In the genomic region with DNA sequence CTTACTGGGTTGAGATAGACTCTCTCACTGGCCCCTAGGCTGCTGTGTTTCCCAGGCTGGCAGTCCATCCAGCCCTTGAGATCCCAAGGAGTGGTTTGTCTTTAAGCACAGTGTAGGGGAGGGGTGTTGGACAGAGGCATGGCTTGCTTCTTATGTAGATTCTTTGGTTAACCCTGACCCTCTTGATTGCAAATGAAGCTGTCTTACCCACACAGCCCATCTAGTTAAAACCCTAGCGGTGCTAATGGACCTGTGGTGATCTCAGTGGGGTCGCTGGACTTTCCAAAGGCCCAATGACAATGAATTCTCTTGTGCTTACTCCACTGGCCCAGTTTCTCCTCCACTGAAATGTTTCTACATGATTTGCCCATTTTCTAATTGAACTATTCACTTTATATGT, we compare ENCODE assay signal across 23 mouse cellular contexts. TPM values are rescaled to one million over a fixed set of nuclear protein-coding genes. Genes with fewer than 3 reads are reported as not detected.
DNase-seq lines count a peak whose midpoint lies in the region; ATAC-seq and TF ChIP-seq lines count a peak whose summit lies in the region.
"Had no signal": no experiment of that assay in that cellular context is flagged by ENCODE, and none has a peak within 500 bp of the region (broad histone marks: within the 10 kb centered on the region; RNA-seq: fewer than 3 reads in every experiment).

No protein-coding gene starts in this region.

- peaks cover 0 to 2% of the 10 kb centered on the region in 2 experiments; a peak in 1 of 4 replicates for H3K4me1 ChIP-seq in ES-E14 (ENCODE audit: control insufficient read depth in 2 of 2, insufficient read depth in 2 of 2, low read length in 2 of 2, poor library complexity in 1 of 2)
- peaks cover 4% of the 10 kb centered on the region; the same call in 1 of the 2 replicates for H3K4me1 ChIP-seq in forebrain, embryonic 16.5 days (replicated peaks; ENCODE audit: control insufficient read depth, insufficient read depth, low read length)
- no peaks in the 10 kb centered on the region for H3K4me1 ChIP-seq in liver, postnatal 0 days (ENCODE audit: insufficient read depth)
- no peaks in the 10 kb centered on the region for H3K4me1 ChIP-seq in stomach, postnatal 0 days (replicated peaks; ENCODE audit: control insufficient read depth, insufficient read depth)
- H3K4me1 ChIP-seq: embryonic facial prominence, embryonic 12.5 days; hindbrain, embryonic 12.5 days had no signal

- TF ChIP-seq POLR2A in brain, embryonic 14.5 days (IDR thresholded peaks at IDR 0.05; ENCODE audit: borderline replicate concordance, extremely low read depth, insufficient read depth, insufficient read length, poor library complexity, severe bottlenecking), result no peak

- peak; percentile 81 for DNase-seq in ES-CJ7 (ENCODE audit: low read depth, low spot score)
- DNase-seq in ES-E14 (ENCODE audit: low read depth, low spot score), result peak; percentile 40
- peak; percentile 72 for DNase-seq in brain, embryonic 14.5 days (ENCODE audit: low read depth)
- no peak for DNase-seq in liver, postnatal 0 days
- no peak for DNase-seq in right cerebral cortex, postnatal 36 days (ENCODE audit: low spot score in 2 of 2)
- DNase-seq in stomach, postnatal 0 days (ENCODE audit: low spot score), result no peak
- DNase-seq: adrenal gland, adult 8-10 months; adrenal gland, postnatal 36 days; cerebellum, adult 11-12 months; cerebellum, adult 9-10 months; cerebellum, postnatal 25 days; gastrocnemius, postnatal 36 days; heart, adult 11 months; heart, postnatal 36 days; kidney, adult 2 months had no signal

- no peaks in the 10 kb centered on the region for H3K36me3 ChIP-seq in ES-E14 (ENCODE audit: control insufficient read depth, insufficient read depth, low read length, poor library complexity, severe bottlenecking)
- H3K36me3 ChIP-seq in forebrain, embryonic 16.5 days (ENCODE audit: control insufficient read depth, insufficient read depth), result no peaks in the 10 kb centered on the region
- no peaks in the 10 kb centered on the region for H3K36me3 ChIP-seq in liver, postnatal 0 days (replicated peaks; ENCODE audit: insufficient read depth, low read length)
- H3K36me3 ChIP-seq in stomach, postnatal 0 days (ENCODE audit: control insufficient read depth, insufficient read depth, low read length), result no peaks in the 10 kb centered on the region
- H3K36me3 ChIP-seq: embryonic facial prominence, embryonic 12.5 days; heart, embryonic 13.5 days; hindbrain, embryonic 12.5 days had no signal

- H3K27ac ChIP-seq in ES-E14 (ENCODE audit: insufficient read depth, low read depth, low read length, poor library complexity, severe bottlenecking), result no peak overlapping the region
- H3K27ac ChIP-seq in forebrain, embryonic 16.5 days (ENCODE audit: low read length), result no peak overlapping the region
- H3K27ac ChIP-seq in liver, postnatal 0 days (ENCODE audit: low read depth), result no peak overlapping the region
- no peak overlapping the region for H3K27ac ChIP-seq in stomach, postnatal 0 days (replicated peaks)
- H3K27ac ChIP-seq: embryonic facial prominence, embryonic 12.5 days; heart, embryonic 13.5 days; hindbrain, embryonic 12.5 days had no signal

- no peak for TF ChIP-seq EP300 in liver, postnatal 0 days (IDR thresholded peaks at IDR 0.05; ENCODE audit: low read depth)
- TF ChIP-seq EP300 in stomach, postnatal 0 days (optimal IDR thresholded peaks at IDR 0.05), result no peak

- ATAC-seq in forebrain, embryonic 16.5 days, result peak; percentile 70
- ATAC-seq in liver, postnatal 0 days, result no peak
- ATAC-seq in stomach, postnatal 0 days (ENCODE audit: low FRiP score, low TSS enrichment), result no peak
- ATAC-seq: intestine, embryonic 16.5 days; Patski had no signal

- H3K9ac ChIP-seq in ES-E14 (ENCODE audit: insufficient read depth, low read depth, low read length, poor library complexity, severe bottlenecking), result no peak overlapping the region
- H3K9ac ChIP-seq in forebrain, embryonic 16.5 days (replicated peaks; ENCODE audit: low read depth, low read length), result no peak overlapping the region
- no peak overlapping the region for H3K9ac ChIP-seq in liver, postnatal 0 days (replicated peaks)
- no peak overlapping the region for H3K9ac ChIP-seq in stomach, postnatal 0 days (ENCODE audit: low read length)
- H3K9ac ChIP-seq: embryonic facial prominence, embryonic 12.5 days; heart, embryonic 13.5 days; hindbrain, embryonic 12.5 days had no signal

- in situ Hi-C loops in ES-E14 (cut with MboI; ENCODE audit: low sequenced_read_pairs in 2 of 2, unreplicated experiment in 2 of 2), result no loop called here

- TF ChIP-seq CTCF in brain, embryonic 14.5 days (IDR thresholded peaks at IDR 0.05; ENCODE audit: borderline replicate concordance, extremely low read depth, insufficient read depth, insufficient read length), result no peak
- no peak for TF ChIP-seq CTCF in liver, postnatal 0 days (IDR thresholded peaks at IDR 0.05; ENCODE audit: low read depth)
- TF ChIP-seq CTCF in stomach, postnatal 0 days (IDR thresholded peaks at IDR 0.05; ENCODE audit: low read depth), result no peak

- H3K27me3 ChIP-seq in forebrain, embryonic 16.5 days (replicated peaks; ENCODE audit: control insufficient read depth, insufficient read depth, low read length), result peaks cover 8% of the 10 kb centered on the region; the same call in 1 of the 2 replicates
- 0 out of 2 replicates have a peak, but pooled peaks cover 9% of the 10 kb centered on the region for H3K27me3 ChIP-seq in liver, postnatal 0 days (ENCODE audit: insufficient read depth, low read length)
- H3K27me3 ChIP-seq in stomach, postnatal 0 days (ENCODE audit: control insufficient read depth, insufficient read depth, low read length), result no peaks in the 10 kb centered on the region; the same call in 1 of the 2 replicates

- no peaks in the 10 kb centered on the region for H3K9me3 ChIP-seq in ES-E14 (ENCODE audit: control insufficient read depth, insufficient read depth, low read depth, low read length)
- no peaks in the 10 kb centered on the region for H3K9me3 ChIP-seq in forebrain, embryonic 16.5 days (ENCODE audit: control insufficient read depth, low read length)
- no peaks in the 10 kb centered on the region for H3K9me3 ChIP-seq in liver, postnatal 0 days (ENCODE audit: low read length)
- H3K9me3 ChIP-seq in stomach, postnatal 0 days (ENCODE audit: control insufficient read depth, low read length), result no peaks in the 10 kb centered on the region
- H3K9me3 ChIP-seq: embryonic facial prominence, embryonic 12.5 days; heart, embryonic 13.5 days; hindbrain, embryonic 12.5 days had no signal

- H3K4me2 ChIP-seq in forebrain, embryonic 16.5 days (ENCODE audit: low read length), result no peak overlapping the region
- H3K4me2 ChIP-seq in liver, postnatal 0 days (ENCODE audit: low read depth, low read length), result no peak overlapping the region
- H3K4me2 ChIP-seq in stomach, postnatal 0 days (replicated peaks; ENCODE audit: low read depth), result no peak overlapping the region
- H3K4me2 ChIP-seq: embryonic facial prominence, embryonic 12.5 days; heart, embryonic 13.5 days; hindbrain, embryonic 12.5 days had no signal

- 4% methylated on average over 2 of the region's 2 CpGs for WGBS in forebrain, embryonic 16.5 days
- 28% methylated on average over 2 of the region's 2 CpGs for WGBS in liver, postnatal 0 days (ENCODE audit: insufficient replicate concordance)
- 29% methylated on average over 2 of the region's 2 CpGs for WGBS in stomach, postnatal 0 days

- H3K4me3 ChIP-seq in ES-E14 (ENCODE audit: insufficient read depth in 1 of 2, low read depth in 1 of 2, low read length in 2 of 2, poor library complexity in 1 of 2, severe bottlenecking in 1 of 2), result no peak overlapping the region
- H3K4me3 ChIP-seq in forebrain, embryonic 16.5 days (replicated peaks; ENCODE audit: low read length), result no peak overlapping the region
- H3K4me3 ChIP-seq in liver, postnatal 0 days (ENCODE audit: low read depth, low read length), result no peak overlapping the region
- H3K4me3 ChIP-seq in stomach, postnatal 0 days (ENCODE audit: low read depth, low read length), result no peak overlapping the region
- H3K4me3 ChIP-seq: embryonic facial prominence, embryonic 12.5 days; heart, embryonic 13.5 days; hindbrain, embryonic 12.5 days had no signal

TF ChIP-seq in ES-E14, 5 proteins besides CTCF, POLR2A, EP300 and RAD21:
- no peak for TF ChIP-seq MAFK (IDR thresholded peaks at IDR 0.05; ENCODE audit: insufficient read depth, low read depth, low read length)
- no peak for TF ChIP-seq HCFC1 (IDR thresholded peaks at IDR 0.05; ENCODE audit: borderline replicate concordance, insufficient read depth, low read length)
- TF ChIP-seq ZC3H11A (IDR thresholded peaks at IDR 0.05; ENCODE audit: borderline replicate concordance, low read depth, low read length), result no peak
- no peak for TF ChIP-seq ZNF384 (IDR thresholded peaks at IDR 0.05; ENCODE audit: low read depth, low read length)
- TF ChIP-seq CHD2 (IDR thresholded peaks at IDR 0.05; ENCODE audit: low read depth, low read length), result no peak
TF ChIP-seq in ES-E14: peak in this region for 0.

RNA-seq across cellular contexts. Expression of a gene that starts 1.2 kb away (rescaled TPM):
- not detected in 2 replicates for total RNA-seq in ES-E14 (2012; rRNA removed)
- polyA plus RNA-seq in brain, embryonic 14.5 days (2012; rRNA removed), result 1.4 and 1.5 TPM in 2 replicates
- polyA plus RNA-seq in forebrain, embryonic 16.5 days (2015; fragmentation: Nextera tagmentation; extraction: Ambion mirVana), result 1.7 and 2.2 TPM in 2 replicates
- not detected in 2 replicates for polyA plus RNA-seq in liver, postnatal 0 days (2015; fragmentation: Nextera tagmentation; extraction: Ambion mirVana)
- polyA plus RNA-seq in stomach, postnatal 0 days (2015; fragmentation: Nextera tagmentation; extraction: Ambion mirVana), result 0.07 TPM in 1 of 2 replicates, not detected in the other
- total RNA-seq: adrenal gland, adult 8-10 months; adrenal gland, postnatal 36 days; gastrocnemius, adult 8-10 months; gastrocnemius, postnatal 36 days; heart, postnatal 36 days; MEL had no signal
- polyA plus RNA-seq: intestine, embryonic 16.5 days; kidney, adult 2 months; Patski had no signal

Comparison
In these comparisons a context has a peak if more than half of its experiments do, and no peak if none do; other contexts are left out.
1. DNase-seq: peak in ES-CJ7 (single experiment), ES-E14 (single experiment) and brain, embryonic 14.5 days (single experiment); none in liver, postnatal 0 days (single experiment), right cerebral cortex, postnatal 36 days (0 of 2) and stomach, postnatal 0 days (single experiment).